Mouse (Mus musculus): Measurements from ENCODE around the gene Lrrc52.

Gene Lrrc52

GRCm38 (mm10) chr1:167466765-167467426 is at the start of gene Lrrc52:
Gene Lrrc52 (minus strand): TSS chr1:167466780.
- DNase-seq = peak; percentile 89 to 94

GRCm38 (mm10) chr1:167511621-167512020 is 45.0 kb upstream of the Lrrc52 start:
- no peak for DNase-seq

- DNase-seq = peak in 1 of 2 experiments; percentile 2
Measured at GRCm38 (mm10) chr1:167506048-167506447, 39.5 kb upstream of the Lrrc52 start.

DNA sequence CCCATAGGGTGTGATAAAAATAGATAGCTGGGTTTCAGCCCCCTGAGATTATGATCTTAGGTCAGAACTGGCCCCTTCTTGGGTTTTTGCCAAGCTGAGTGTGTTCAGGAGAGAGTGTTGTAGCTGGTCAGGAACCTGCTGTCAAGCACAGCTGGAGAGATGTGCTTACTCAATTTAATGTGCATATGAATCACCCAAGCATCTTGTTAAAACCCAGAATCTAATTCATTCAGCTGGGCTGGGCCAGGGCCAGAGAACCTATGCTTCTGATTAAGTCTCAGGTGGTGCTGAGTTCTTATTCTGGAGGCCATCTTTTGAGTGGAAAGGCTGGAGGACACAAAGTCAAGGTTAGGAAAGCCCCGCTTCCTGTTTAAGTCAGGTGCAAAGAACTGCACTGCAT is 38.8 kb upstream of the Lrrc52 start:
- peak; percentile 18 to 19 for DNase-seq

GRCm38 (mm10) chr1:167499097-167499850 is 32.7 kb upstream of the Lrrc52 start:
- DNase-seq = no peak

- no peak for DNase-seq
Measured at GRCm38 (mm10) chr1:167497991-167498390, 31.4 kb upstream of the Lrrc52 start.

DNA sequence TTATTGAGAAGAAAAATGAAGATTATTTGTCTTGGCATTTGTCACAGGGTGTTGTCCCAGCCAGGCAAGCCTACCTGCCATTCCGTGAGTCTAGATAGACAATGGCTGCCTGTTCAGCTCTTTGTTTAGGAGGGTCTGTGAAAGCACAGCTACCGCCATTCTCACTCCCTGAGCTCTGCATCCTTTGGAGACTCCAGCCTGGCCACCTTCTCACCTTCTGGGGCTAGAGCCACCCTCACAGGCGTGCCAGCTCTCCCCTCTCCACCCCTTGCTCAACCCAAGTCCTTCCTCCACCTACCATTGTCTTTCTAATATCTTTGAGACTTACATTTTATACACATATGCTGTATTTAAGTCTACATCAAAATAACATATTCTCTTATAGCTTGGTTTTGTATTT is 31.0 kb upstream of the Lrrc52 start:
- DNase-seq = no peak

GRCm38 (mm10) chr1:167491501-167491900 is 24.9 kb upstream of the Lrrc52 start:
- DNase-seq = no peak

DNA sequence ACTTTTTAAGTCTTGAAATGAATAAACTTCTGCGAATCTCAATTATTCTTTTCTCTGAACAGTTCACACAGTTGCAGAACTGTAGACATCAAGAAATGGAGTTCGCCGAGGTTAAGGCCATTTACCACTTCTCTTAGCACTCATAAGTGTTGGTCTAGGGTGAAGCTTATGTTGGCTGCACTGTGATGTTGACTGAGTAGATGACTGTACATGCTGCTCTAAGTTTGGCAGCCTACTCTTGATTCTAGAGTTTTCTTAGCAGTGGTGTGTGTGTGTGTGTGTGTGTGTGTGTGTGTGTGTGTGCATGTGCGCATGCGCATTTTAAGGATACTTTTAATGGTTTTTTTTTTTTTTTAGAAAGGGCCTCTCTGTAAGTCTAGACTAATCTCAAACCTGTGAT is 21.4 kb upstream of the Lrrc52 start:
- DNase-seq = no peak

DNA sequence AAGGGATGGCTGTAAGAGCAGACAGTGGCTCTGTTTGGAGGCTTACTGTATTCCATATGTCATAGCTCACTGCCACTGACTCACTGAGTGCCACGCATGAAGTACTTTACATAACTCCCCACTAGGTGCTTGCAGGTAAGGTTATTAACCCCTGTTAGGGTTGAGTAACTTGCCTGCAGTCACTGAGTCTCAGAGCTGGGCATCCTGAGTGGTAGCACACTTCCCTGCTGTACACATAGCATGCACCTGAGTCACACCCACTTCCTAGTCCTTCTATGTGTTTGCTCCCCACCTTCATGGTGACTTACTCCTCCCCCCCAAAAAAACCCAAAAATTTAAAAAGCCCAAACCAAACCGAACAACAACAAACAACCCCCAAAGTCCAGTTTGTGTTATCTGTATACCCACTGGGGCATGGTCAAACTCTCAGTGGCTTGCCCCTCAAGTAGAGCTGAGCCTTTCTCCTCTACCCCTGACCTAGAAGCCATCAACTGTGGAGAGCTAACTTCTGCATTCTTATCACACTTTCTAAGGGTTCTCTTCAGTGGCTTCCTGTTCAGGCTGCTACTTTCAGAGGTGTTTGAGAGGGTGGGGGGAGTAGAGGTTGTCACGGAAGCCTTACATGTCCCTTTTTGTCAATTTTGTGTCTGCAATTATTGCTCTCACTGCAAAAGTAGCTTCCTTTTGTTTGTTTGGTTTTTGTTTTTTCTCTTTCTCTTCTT is 20.5 kb upstream of the Lrrc52 start:
- DNase-seq = no peak

DNA sequence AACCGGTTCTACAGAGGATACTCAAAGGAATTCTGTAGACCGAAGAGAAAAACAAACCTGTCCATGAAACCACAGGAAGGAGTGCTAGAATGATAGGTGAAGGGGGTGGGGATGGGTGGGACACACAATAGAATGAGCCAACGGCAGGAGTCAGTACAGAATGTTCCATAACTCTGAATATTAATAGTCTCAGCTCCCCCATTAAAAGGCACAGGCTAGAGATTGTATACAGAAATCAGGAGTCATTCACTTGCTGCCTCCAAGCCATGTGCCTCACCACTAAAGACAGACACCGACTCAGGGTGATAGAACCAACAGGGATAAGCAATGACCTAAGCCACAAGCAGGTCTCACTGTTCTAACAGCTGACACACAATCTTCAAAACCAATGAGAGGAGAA is 16.3 kb upstream of the Lrrc52 start:
- no peak for DNase-seq

DNA sequence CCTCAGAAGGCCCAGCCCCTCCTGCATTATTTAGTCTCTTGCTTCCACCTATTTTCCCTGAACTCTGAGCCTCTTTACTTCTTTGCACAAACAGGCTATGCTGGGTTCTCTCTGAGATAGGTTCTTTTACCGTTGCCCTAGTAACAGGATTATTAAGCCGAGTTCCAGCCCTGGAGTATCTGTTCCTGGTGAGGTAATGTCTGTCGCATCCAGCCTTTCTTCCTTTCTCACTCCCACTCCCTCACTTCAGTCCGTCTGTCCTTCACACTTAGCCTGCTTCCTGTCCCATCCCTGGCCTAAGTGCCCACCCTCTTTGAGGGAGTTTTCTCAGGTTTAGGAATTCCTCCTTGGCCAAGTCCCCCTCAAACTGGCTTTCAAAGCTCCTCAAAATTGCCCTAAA is 7.0 kb upstream of the Lrrc52 start:
- no peak for DNase-seq

DNA sequence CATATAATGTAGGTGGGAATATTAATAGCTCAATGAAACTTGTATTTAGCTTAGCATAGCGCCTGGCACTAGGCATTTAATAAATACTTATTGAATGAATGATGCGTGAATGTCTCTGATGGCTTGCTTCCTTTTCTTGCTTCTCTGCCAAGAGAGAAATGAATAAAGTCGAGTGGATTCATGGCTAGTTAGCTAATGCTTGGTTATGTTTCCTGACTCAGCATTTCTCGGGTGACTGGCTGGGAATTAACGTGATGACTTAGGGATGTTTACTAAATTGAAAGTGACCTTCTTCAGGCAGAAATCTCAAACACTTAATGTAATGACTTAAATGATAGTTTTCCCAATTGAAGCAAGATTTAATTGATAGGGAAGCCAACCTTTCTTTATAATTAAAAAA is 1.3 kb upstream of the Lrrc52 start:
- peak in 1 of 2 experiments; percentile 16 for DNase-seq

DNA sequence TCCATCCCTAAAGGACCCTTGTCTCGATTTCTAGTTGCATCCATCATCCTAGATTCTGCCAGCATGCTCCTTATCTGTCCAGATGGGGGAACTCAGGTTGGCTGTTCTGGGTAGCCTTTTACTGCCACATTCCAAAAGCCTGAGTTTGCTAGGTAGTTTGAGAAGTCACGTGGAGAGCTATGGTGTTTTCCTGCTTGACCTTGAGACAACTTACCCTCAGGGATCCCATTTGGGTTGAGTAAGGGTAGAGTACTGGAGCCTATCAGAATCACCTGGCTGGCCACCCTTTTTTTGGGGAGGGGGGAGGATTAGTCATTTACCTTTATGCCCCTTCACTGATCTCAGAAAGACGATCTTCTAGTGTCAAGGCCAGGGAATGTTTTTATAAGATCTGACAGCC is 9.3 kb downstream of the Lrrc52 start:
- no peak for DNase-seq

DNA sequence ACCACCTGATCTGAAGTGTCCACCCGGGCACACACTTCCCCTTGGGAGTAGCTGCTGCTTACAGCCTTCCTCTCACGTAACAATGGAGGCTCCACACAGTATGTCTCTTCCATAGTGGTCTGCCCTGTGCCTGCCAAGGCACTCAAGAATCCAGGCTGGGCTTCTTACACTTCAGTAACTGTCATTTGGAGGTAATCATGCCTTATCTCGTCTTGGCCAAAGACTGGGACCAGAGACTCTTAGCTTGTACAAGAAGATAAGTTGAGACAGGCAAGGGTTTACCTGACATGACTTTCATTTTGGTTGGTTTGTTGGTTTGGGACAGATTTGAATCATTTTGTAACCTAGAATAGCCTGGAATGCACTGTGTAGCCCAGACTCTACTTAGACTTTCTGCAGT is 13.5 kb downstream of the Lrrc52 start:
- no peak for DNase-seq

DNA sequence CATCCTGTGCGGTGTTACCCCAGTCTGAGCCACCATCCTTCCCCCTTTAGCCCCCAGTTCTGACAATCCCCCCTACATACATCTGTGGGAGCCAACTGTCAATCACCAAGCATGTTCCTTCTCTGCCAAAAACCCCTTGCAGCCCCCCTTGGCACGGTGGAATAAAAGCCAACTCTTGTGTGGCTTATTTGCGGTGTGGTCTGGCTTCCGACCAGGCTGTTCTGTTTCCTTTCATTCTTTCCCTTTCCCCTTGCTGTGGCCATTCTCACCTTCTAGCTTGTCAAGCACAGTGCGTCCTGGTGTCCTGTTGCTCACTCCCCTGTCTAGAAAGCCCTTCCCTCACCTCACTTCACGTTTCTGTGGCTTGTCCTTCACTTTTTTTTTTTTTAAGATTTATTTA is 14.1 kb downstream of the Lrrc52 start:
- no peak for DNase-seq

- DNase-seq = no peak
Measured at GRCm38 (mm10) chr1:167448598-167448997, 18.0 kb downstream of the Lrrc52 start.

GRCm38 (mm10) chr1:167448088-167448487 is 18.5 kb downstream of the Lrrc52 start:
- DNase-seq = peak; percentile 32 to 35

DNA sequence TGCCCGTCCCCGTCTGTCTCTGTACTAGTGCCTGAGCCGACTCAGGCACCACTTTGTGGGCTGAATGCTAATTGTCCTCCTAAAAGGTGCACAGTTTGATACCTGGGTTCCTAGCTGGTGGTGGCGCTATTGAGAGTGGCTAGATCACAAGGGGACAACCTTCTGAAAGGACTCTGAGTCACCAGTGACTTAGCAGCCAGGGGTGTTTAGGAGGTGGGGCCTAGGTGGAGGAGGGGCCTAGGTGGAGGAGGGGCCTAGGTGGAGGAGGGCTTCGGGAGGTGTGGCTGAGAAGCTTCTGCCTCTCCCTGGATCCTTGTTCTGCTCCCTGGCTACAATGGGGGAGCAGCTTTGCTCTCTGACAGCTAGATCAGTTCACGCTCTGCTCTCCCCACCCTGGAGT is 20.1 kb downstream of the Lrrc52 start:
- no peak for DNase-seq

- DNase-seq = no peak
Measured at GRCm38 (mm10) chr1:167445167-167445566, 21.4 kb downstream of the Lrrc52 start.

GRCm38 (mm10) chr1:167438231-167438885 is 28.2 kb downstream of the Lrrc52 start:
- DNase-seq = no peak

DNA sequence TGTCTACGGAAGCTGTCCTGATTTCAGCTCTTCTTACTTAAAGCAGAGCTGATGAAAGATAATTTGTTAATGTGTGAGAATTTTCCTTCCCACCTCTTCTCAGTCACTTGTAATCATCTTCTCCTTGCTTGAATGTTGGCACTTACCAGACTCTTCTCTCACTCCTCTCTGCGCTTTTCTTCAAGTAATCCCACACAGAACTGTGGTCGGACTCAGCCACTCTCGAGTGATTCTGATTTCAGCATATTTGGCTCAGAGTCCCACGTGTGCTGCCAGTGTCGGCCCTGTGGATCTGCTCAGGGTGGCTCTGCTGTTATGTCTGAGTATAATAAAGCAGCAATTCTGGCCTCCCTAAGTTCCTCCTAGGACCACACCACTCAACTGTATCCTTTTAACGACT is 29.5 kb downstream of the Lrrc52 start:
- DNase-seq = no peak

Measured in cerebellum, postnatal 10 days (tissue).